Mouse (Mus musculus) olfactory bulb, adult 2 months (tissue): Measurements from ENCODE around the gene Sgms1.

Experiments
- CTCF ChIP-seq: fragments of 200-500 bp; IDR thresholded peaks from 2 replicates; pipeline ENCODE4 v1.5.1; 2012; ENCODE audit warnings: low read depth, mild to moderate bottlenecking, low read length, moderate library complexity; ENCODE audit not compliant: insufficient read depth
- POLR2A ChIP-seq: fragments of 200-500 bp; IDR thresholded peaks from 2 replicates; pipeline ENCODE4 v1.6.1; 2012; ENCODE audit warnings: mild to moderate bottlenecking, low read depth, low read length, moderate library complexity; ENCODE audit not compliant: insufficient read depth

- TF ChIP-seq CTCF (no peak), POLR2A (no peak)
These were observed 104.6 kb downstream of the Sgms1 start for GRCm38 (mm10) chr19:32284681-32285454.
